Mouse (Mus musculus): ENCODE data around the gene Bmp5.

DNA sequence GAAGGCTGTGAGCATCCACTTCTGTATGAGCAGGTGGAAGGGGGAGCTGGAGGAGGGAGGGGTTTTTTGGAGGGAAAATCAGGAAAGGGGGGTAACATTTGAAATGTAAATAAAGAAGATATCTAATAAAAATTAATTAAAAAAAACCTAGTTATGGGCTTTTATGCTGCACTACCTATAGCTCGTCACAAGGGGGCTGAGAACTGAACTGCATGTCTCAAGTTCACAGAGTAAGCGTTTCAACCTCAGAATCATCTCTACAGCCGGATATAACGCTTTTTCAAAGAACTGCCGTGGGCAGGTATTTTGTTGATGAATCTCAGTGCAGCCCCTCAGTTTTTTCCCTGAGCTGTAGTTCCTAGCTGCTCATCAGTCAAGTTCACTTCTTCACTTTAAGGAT lies 15.1 kb upstream of the Bmp5 start:
- TF ChIP-seq CTCF (conservative IDR thresholded peaks at IDR 0.05; ENCODE audit: insufficient read depth, insufficient read length, low read depth, low read length) (no peak), POLR2A (IDR thresholded peaks at IDR 0.05; ENCODE audit: low read depth, low read length) (no peak)

Data from kidney, adult 2 months (tissue).